Mouse (Mus musculus) lung, adult 2 months (tissue): Measurements from ENCODE around the gene Rngtt.

ENCODE experiments used
- CTCF ChIP-seq: fragments of 200-500 bp; IDR thresholded peaks from 2 replicates; pipeline ENCODE4 v1.5.1; 2011; ENCODE audit warnings: mild to moderate bottlenecking, low read length, control low read depth; ENCODE audit not compliant: insufficient read depth
- POLR2A ChIP-seq: fragments of 200-500 bp; IDR thresholded peaks from 2 replicates; pipeline ENCODE4 v1.6.1; 2011; ENCODE audit warnings: low read depth, mild to moderate bottlenecking, control low read depth, low read length, borderline replicate concordance; ENCODE audit errors: extremely low read depth

GRCm38 (mm10) chr4:33459851-33460250 is 149.7 kb downstream of the Rngtt start:
- TF ChIP-seq CTCF (no peak), POLR2A (no peak)
